Mouse (Mus musculus) heart, adult 2 months (tissue): Measurements from ENCODE around the gene Fam222a.

Experiments used
- CTCF ChIP-seq: fragments of 200-600 bp; IDR thresholded peaks from 2 replicates; pipeline ENCODE4 v1.8.1; 2022; ENCODE audit warnings: antibody characterized with exemption, mild to moderate bottlenecking, moderate library complexity
- POLR2A ChIP-seq: fragments of 200-500 bp; IDR thresholded peaks from 2 replicates; pipeline ENCODE4 v1.6.1; 2011; ENCODE audit warnings: mild to moderate bottlenecking, low read depth, low read length, control low read depth; ENCODE audit not compliant: insufficient read depth

- TF ChIP-seq CTCF, result no peak
- no peak for TF ChIP-seq POLR2A
Observed at GRCm38 (mm10) chr5:114537308-114538020, 30.4 kb upstream of the Fam222a start.
